Mouse (Mus musculus) lung, adult 2 months (tissue): ENCODE measurements around the gene Sorl1.

Experiments used
- CTCF ChIP-seq: fragments of 200-500 bp; IDR thresholded peaks from 2 replicates; pipeline ENCODE4 v1.5.1; 2011; ENCODE audit warnings: mild to moderate bottlenecking, low read length, control low read depth; ENCODE audit not compliant: insufficient read depth
- POLR2A ChIP-seq: fragments of 200-500 bp; IDR thresholded peaks from 2 replicates; pipeline ENCODE4 v1.6.1; 2011; ENCODE audit warnings: low read depth, mild to moderate bottlenecking, control low read depth, low read length, borderline replicate concordance; ENCODE audit errors: extremely low read depth

DNA sequence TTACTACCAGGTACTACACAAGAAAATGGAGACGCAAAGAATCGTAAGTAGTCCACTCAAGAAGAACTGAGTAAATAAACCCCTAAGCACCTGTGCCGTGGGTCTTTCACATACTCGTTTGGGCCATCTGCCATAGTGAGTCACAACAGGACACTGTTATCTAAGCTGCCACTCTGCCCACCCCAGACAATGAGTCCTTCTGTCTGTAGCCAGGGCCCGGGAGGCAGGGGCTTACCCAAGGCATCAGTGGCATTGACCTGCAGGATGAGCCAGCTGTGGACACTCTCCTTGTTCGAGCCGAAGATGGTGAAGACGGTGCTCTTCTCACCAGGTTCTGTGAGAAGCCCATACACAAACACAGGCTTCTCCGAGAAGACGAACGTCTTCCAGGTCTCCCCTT is 77.8 kb downstream of the Sorl1 start:
- TF ChIP-seq CTCF: no peak
- TF ChIP-seq POLR2A: no peak
